ENCODE assay signal across 1 mouse cellular context in the genomic region with DNA sequence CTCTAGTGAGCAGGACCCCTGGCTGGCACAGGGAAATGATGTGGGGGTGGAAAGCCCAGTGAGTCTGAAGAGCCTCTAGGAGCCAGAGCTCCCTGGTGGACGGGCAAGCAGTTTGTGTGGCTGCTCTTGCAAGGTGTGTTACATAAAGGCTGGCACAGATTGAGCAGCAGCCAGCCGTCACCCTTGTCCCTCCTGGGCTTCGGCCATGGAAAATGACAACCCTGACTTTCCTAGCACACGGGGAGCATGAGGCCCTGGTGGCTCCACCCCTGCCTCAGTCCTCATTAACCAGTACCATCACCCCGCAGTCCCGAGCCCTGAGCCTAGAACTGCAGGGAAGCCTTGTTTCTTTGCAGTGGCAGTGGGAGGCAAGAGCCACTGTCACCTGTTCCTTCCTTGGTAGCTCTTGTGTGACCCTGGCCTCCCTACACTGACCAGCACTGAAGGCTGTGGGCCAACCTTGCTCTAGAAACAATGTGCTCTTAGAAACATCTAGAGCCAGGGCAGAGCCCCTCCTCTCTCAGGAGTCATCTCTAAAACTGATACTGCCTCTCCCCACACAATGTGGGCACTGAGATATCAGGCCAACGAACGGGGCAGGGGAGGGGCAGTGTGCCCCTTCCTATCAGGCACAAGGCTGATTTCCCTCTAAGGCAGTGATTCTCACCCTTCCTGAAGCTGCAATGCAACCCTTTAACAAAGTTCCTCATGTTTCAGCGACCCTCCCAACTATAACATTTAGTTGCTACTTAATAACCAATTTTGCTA.
TF ChIP-seq lines count a peak whose summit lies in the region.

No protein-coding gene starts in this region.

TF ChIP-seq in MEL, 35 proteins besides CTCF, POLR2A, EP300 and RAD21:
- TF ChIP-seq ELF1 (IDR thresholded peaks at IDR 0.05; ENCODE audit: low read depth, low read length) (no peak), NRF1 (IDR thresholded peaks at IDR 0.05; ENCODE audit: insufficient read depth, low read depth, low read length, poor library complexity, severe bottlenecking) (no peak), CHD1 (IDR thresholded peaks at IDR 0.05; ENCODE audit: low read depth, low read length) (no peak), JUND (IDR thresholded peaks at IDR 0.05; ENCODE audit: low read depth, low read length) (no peak), RCOR1 (IDR thresholded peaks at IDR 0.05; ENCODE audit: low read depth, low read length) (peak; percentile 88), MYC (IDR thresholded peaks at IDR 0.05; ENCODE audit: low read depth, low read length) (no peak), MEF2A (IDR thresholded peaks at IDR 0.05; ENCODE audit: extremely low read depth, insufficient replicate concordance, low read depth, low read length, poor library complexity, severe bottlenecking) (no peak), POLR2AphosphoS5 (IDR thresholded peaks at IDR 0.05; ENCODE audit: borderline replicate concordance, low read depth, low read length) (no peak), ZNF384 (IDR thresholded peaks at IDR 0.05; ENCODE audit: low read depth, low read length) (no peak), SIN3A (IDR thresholded peaks at IDR 0.05; ENCODE audit: low read length) (no peak), TCF12 (IDR thresholded peaks at IDR 0.05; ENCODE audit: low read depth, low read length) (peak; percentile 26; the same call in 1 of the 2 replicates), GABPA (IDR thresholded peaks at IDR 0.05; ENCODE audit: low read depth, low read length) (no peak), GATA1 (IDR thresholded peaks at IDR 0.05; ENCODE audit: low read depth, low read length) (peak; percentile 22; the same call in 1 of the 2 replicates), ZMIZ1 (IDR thresholded peaks at IDR 0.05; ENCODE audit: low read depth, low read length) (no peak), KAT2A (conservative IDR thresholded peaks at IDR 0.05; ENCODE audit: low read depth, low read length) (no peak), MAZ (IDR thresholded peaks at IDR 0.05; ENCODE audit: low read depth, low read length) (no peak), TAL1 (IDR thresholded peaks at IDR 0.05; ENCODE audit: low read length) (peak; percentile 50)
